Mouse (Mus musculus) layer of hippocampus, postnatal 36 days (tissue): ENCODE measurements around the gene Zfp668. TPM values are rescaled to one million over a fixed set of nuclear protein-coding genes. Genes with fewer than 3 reads are reported as not detected.

ENCODE experiments used
- DNase-seq, 2 experiments: peaks; one replicate each; pipeline ENCODE4 v3.0.0; 2022
- total RNA-seq, 2 experiments: library from RNA; stranded (reverse); gene quantifications; 2 replicates each; pipeline ENCODE4 v1.2.3; 2021

Gene Zfp668
- total RNA-seq, 2 experiments from 2014 or later: 24.5 to 25.5 TPM

- no peak for DNase-seq
Measured at GRCm38 (mm10) chr7:127894480-127894879, 17.9 kb upstream of the Zfp668 start.

GRCm38 (mm10) chr7:127890798-127891197 is 14.2 kb upstream of the Zfp668 start, which contains the start of gene Prss53:
Gene Prss53 (minus strand): TSS chr7:127890970.
- no peak for DNase-seq

- DNase-seq: no peak
Measured at GRCm38 (mm10) chr7:127888821-127889220, 12.2 kb upstream of the Zfp668 start.

- no peak for DNase-seq
Measured at GRCm38 (mm10) chr7:127887781-127888180, 11.2 kb upstream of the Zfp668 start.

GRCm38 (mm10) chr7:127887191-127887590 is 10.6 kb upstream of the Zfp668 start:
- no peak for DNase-seq

- no peak for DNase-seq
Measured at GRCm38 (mm10) chr7:127886551-127886950, 9.9 kb upstream of the Zfp668 start.

GRCm38 (mm10) chr7:127885951-127886350 is 9.3 kb upstream of the Zfp668 start:
- no peak for DNase-seq

GRCm38 (mm10) chr7:127880431-127880830 is 3.8 kb upstream of the Zfp668 start:
- DNase-seq: no peak

GRCm38 (mm10) chr7:127879301-127879700 is 2.7 kb upstream of the Zfp668 start:
- DNase-seq: no peak

GRCm38 (mm10) chr7:127876041-127876466 is 574 bp downstream of the Zfp668 start, which contains the start of gene Zfp646:
Gene Zfp646 (plus strand): TSS chr7:127876221.
- peak; percentile 75 to 79 for DNase-seq

- DNase-seq: peak; percentile 93 to 94
Measured at GRCm38 (mm10) chr7:127875627-127876001, 1.0 kb downstream of the Zfp668 start.

GRCm38 (mm10) chr7:127874812-127875626 is 1.6 kb downstream of the Zfp668 start:
- no peak for DNase-seq

GRCm38 (mm10) chr7:127870136-127870821 is 6.3 kb downstream of the Zfp668 start:
- DNase-seq: no peak

GRCm38 (mm10) chr7:127869149-127869810 is 7.3 kb downstream of the Zfp668 start:
- no peak for DNase-seq

- no peak for DNase-seq
Measured at GRCm38 (mm10) chr7:127867641-127868040, 9.0 kb downstream of the Zfp668 start.

- DNase-seq: no peak
Measured at GRCm38 (mm10) chr7:127866434-127866833, 10.2 kb downstream of the Zfp668 start.

GRCm38 (mm10) chr7:127858258-127858657 is 18.4 kb downstream of the Zfp668 start:
- no peak for DNase-seq

GRCm38 (mm10) chr7:127850906-127851305 is 25.7 kb downstream of the Zfp668 start:
- DNase-seq: no peak

- DNase-seq: no peak
Measured at GRCm38 (mm10) chr7:127849973-127850875, 26.4 kb downstream of the Zfp668 start.

- DNase-seq: peak; percentile 70 to 71
Measured at GRCm38 (mm10) chr7:127842001-127842718, 34.5 kb downstream of the Zfp668 start.

- peak; percentile 94 for DNase-seq
Measured at GRCm38 (mm10) chr7:127841340-127842000, 35.2 kb downstream of the Zfp668 start.
